Mouse (Mus musculus) heart, embryonic 14.5 days (tissue): ENCODE data around the gene Arhgef16. TPM values are rescaled to one million over a fixed set of nuclear protein-coding genes. Genes with fewer than 3 reads are reported as not detected.
A peak's percentile ranks its signal among the peaks of the same experiment; 100 is the strongest.

Source experiments
- ATAC-seq: fragments of 200-750 bp; cut with Nextera tagmentation; 2 replicates; pipeline ENCODE4 v1.8.0; 2017; ENCODE audit warnings: low read depth, moderate TSS enrichment; ENCODE audit not compliant: insufficient number of reproducible peaks, insufficient read depth, low FRiP score
- H3K27ac ChIP-seq, 2 experiments: fragments of 200-500 bp in 1 of 2; fragments of 300-500 bp in 1 of 2; sonication (generic) in 1 of 2; replicated peaks in 1 of 2; 2 replicates each; pipeline ENCODE4 v1.5.1; 2012 to 2014; ENCODE audit warnings: low read depth in 2 of 2, low read length in 2 of 2, control low read depth in 1 of 2, mild to moderate bottlenecking in 1 of 2, mixed read lengths in 1 of 2; ENCODE audit not compliant: control insufficient read depth in 1 of 2, insufficient read depth in 1 of 2
- H3K27me3 ChIP-seq: fragments of 300-500 bp; sonication (generic); 2 replicates; pipeline ENCODE4 v1.6.1; 2014; ENCODE audit warnings: mild to moderate bottlenecking, low read length, control low read depth; ENCODE audit not compliant: control insufficient read depth, insufficient read depth
- H3K36me3 ChIP-seq: fragments of 300-500 bp; sonication (generic); 2 replicates; pipeline ENCODE4 v1.6.1; 2014; ENCODE audit warnings: mild to moderate bottlenecking, control low read depth, low read length, mixed read lengths; ENCODE audit not compliant: control insufficient read depth, insufficient read depth
- H3K4me1 ChIP-seq, 2 experiments: fragments of 200-500 bp in 1 of 2; fragments of 300-500 bp in 1 of 2; sonication (generic) in 1 of 2; 2 replicates each; pipeline ENCODE4 v1.6.1; 2012 to 2014; ENCODE audit warnings: low read length in 2 of 2, control low read depth in 1 of 2, mixed read lengths in 1 of 2; ENCODE audit not compliant: control insufficient read depth in 2 of 2, insufficient read depth in 2 of 2
- H3K4me2 ChIP-seq: fragments of 300-500 bp; sonication (generic); 2 replicates; pipeline ENCODE4 v1.6.1; 2014; ENCODE audit warnings: mild to moderate bottlenecking, low read length
- H3K4me3 ChIP-seq, 2 experiments: fragments of 200-500 bp in 1 of 2; fragments of 300-500 bp in 1 of 2; sonication (generic) in 1 of 2; 2 replicates each; pipeline ENCODE4 v1.5.1; 2012 to 2014; ENCODE audit warnings: low read length in 2 of 2, mild to moderate bottlenecking in 2 of 2, control low read depth in 1 of 2, low read depth in 1 of 2, moderate library complexity in 1 of 2; ENCODE audit not compliant: control insufficient read depth in 1 of 2, insufficient read depth in 1 of 2
- H3K9ac ChIP-seq: fragments of 300-500 bp; sonication (generic); 2 replicates; pipeline ENCODE4 v1.6.1; 2014; ENCODE audit warnings: mild to moderate bottlenecking, low read length
- H3K9me3 ChIP-seq: fragments of 300-500 bp; sonication (generic); 2 replicates; pipeline ENCODE4 v1.6.1; 2016; ENCODE audit warnings: low read length, control low read depth; ENCODE audit not compliant: control insufficient read depth
- WGBS: fragments of 180-500 bp; shearing (Covaris S2); extraction: QIAGEN DNeasy Blood & Tissue Kit; methylation state at CpG from one replicate; pipeline ENCODE4 v1.1.7; 2014; 5-methylcytosine and 5-hydroxymethylcytosine counted together
- polyA plus RNA-seq: library from polyadenylated mRNA; unstranded; fragments of >200 nt; fragmentation: Nextera tagmentation; extraction: Ambion mirVana; gene quantifications from 2 replicates; pipeline ENCODE4 v1.2.1, GENCODE M21; 2014

The Arhgef16 gene
- polyA plus RNA-seq, 1 experiment from 2014 or later: 0.97 TPM

DNA sequence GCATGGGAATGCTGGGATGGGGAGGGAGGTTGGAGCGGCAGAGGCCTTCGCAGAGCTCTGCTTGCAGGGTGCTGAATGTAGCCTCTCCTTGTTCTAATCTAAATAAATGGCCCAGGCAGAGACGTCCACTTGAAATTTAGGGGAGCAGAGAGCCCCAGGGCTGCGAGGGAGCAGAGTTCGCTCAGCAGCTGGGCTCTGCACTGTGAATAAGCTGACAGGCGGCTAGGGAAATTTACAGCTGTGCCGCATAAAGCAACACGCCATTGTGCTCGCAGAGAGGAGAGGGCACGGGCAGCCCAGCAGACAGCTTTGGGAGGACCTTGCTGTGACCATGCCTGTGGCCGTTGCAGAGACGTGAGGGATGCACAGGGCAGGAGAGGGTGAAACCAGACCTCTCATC is 29.8 kb upstream of the Arhgef16 start:
- peaks cover 34 to 44% of the 10 kb centered on the region in 2 experiments for H3K4me1 ChIP-seq
- no peaks in the 10 kb centered on the region for H3K9me3 ChIP-seq
- H3K4me3 ChIP-seq: no peak overlapping the region
- no peak for ATAC-seq
- WGBS: 62% methylated on average over 12 of the region's 12 CpGs
- peaks cover 31% of the 10 kb centered on the region for H3K36me3 ChIP-seq
- H3K27me3 ChIP-seq: no peaks in the 10 kb centered on the region
- no peak overlapping the region for H3K4me2 ChIP-seq
- peak overlapping the region; percentile 96 to 99 for H3K27ac ChIP-seq
- H3K9ac ChIP-seq: peak overlapping the region; percentile 67; the same call in 1 of the 2 replicates

DNA sequence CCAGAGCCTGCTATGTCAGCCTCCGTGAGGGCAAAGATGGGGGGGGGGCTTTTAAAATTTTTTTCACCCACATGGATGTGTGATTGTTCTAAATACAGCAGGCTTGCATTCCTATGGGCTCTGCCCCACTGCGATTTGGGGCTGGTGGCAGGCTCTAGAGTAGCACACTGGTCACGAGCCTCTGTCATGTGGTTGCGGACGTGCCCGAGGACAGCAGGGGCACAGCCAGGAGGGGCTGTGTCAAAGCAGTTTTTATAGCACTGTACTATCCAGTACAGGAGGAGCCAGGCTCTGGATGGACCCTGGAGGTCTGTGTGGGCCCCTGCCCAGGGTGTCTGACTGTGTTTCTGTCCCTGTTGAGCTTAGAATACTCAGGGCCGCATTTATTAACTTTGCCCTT is 28.5 kb upstream of the Arhgef16 start:
- Histone ChIP-seq H3K4me1 (peaks cover 43 to 45% of the 10 kb centered on the region in 2 experiments), H3K9me3 (no peaks in the 10 kb centered on the region)
- WGBS: 34% methylated on average over 7 of the region's 7 CpGs

DNA sequence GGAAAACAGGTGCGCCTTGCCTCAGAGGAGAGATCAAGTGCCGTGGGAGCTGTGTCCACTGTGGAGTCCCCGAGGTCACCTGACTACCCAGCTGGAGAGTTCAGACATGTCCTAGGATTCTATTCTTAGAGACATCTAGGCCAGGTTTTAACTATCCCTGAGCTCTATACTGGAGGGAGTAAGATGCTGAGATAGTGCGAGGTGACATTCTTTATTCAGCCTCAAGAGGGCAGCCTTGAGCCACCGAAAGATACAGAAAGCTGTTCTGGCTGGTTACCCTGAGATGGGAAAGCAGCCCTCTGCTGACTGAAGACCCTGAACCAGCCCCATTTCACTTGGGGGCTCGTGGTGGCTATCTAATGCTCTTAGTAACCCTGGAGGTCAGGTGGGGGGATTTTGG is 27.4 kb upstream of the Arhgef16 start:
- no peaks in the 10 kb centered on the region for H3K9me3 ChIP-seq
- H3K4me1 ChIP-seq: peaks cover 35 to 43% of the 10 kb centered on the region in 2 experiments
- no peaks in the 10 kb centered on the region for H3K27me3 ChIP-seq
- no peak overlapping the region; the same call in 1 of the 2 replicates for H3K9ac ChIP-seq
- peaks cover 25% of the 10 kb centered on the region for H3K36me3 ChIP-seq
- no peak overlapping the region for H3K4me2 ChIP-seq
- 11% methylated on average over 6 of the region's 6 CpGs for WGBS
- ATAC-seq: no peak
- peak overlapping the region in 1 of 2 experiments; percentile 99; a peak in 3 of 4 replicates for H3K27ac ChIP-seq
- no peak overlapping the region for H3K4me3 ChIP-seq

More for the DNA sequence above, 28.5 kb upstream of the Arhgef16 start:
- H3K27me3 ChIP-seq: no peaks in the 10 kb centered on the region
- ATAC-seq: peak; percentile 87
- no peak overlapping the region for H3K4me2 ChIP-seq
- H3K4me3 ChIP-seq: no peak overlapping the region
- H3K9ac ChIP-seq: peak overlapping the region; percentile 67
- peaks cover 31% of the 10 kb centered on the region for H3K36me3 ChIP-seq
- peak overlapping the region; percentile 96 to 99 for H3K27ac ChIP-seq

DNA sequence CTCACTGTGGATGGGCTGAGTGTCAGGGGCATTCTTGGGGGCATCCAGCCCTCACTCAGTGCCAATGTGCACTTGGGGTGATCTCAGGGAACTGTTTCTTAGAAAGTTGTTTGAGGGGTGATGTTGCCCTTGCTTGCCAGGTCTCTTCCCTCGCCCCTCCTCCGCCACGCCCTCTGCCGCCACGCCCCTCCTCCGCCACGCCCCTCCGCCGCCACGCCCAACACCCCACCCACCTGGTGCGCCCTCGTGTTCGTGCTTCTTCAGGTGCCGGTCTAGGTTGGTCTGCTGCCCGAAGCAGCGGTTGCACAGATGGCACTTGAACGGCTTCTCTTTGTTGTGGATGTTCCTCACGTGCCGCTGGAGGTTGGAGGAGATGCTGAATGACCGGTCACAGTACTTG is 27.0 kb upstream of the Arhgef16 start:
- peaks cover 23% of the 10 kb centered on the region for H3K36me3 ChIP-seq
- H3K27me3 ChIP-seq: no peaks in the 10 kb centered on the region
- H3K27ac ChIP-seq: no peak overlapping the region
- H3K4me1 ChIP-seq: peaks cover 32 to 39% of the 10 kb centered on the region in 2 experiments
- no peaks in the 10 kb centered on the region for H3K9me3 ChIP-seq
- no peak overlapping the region for H3K4me3 ChIP-seq
- WGBS: 27% methylated on average over 16 of the region's 20 CpGs
- no peak overlapping the region for H3K4me2 ChIP-seq
- no peak overlapping the region for H3K9ac ChIP-seq
- ATAC-seq: no peak

DNA sequence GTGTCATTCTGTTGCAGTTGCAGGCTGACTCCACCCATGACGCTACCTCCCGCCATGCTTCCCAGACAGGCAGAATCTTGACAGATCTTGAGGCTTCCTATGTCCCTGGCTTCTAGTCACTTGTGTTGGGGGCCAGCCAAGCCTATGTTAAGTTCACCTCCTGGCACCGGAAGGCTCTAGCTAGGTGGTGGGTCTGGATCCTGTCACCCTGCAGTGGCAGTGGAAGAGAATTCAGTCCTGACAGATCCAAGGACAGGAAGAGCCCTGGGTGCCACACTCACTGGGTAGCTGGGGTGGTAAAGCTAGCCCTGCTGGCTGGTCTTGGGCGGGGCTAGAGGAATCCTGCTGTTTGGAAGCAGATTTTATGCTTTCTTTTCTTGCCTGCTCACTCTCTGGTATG is 23.9 kb upstream of the Arhgef16 start:
- WGBS: 27% methylated on average over 4 of the region's 4 CpGs
- Histone ChIP-seq H3K4me3 (no peak overlapping the region), H3K36me3 (peaks cover 39% of the 10 kb centered on the region), H3K9ac (0 out of 2 replicates have a peak overlapping the region, but pooled peaks have one; percentile 38), H3K27ac (peak overlapping the region; percentile 43 to 62), H3K4me1 (peaks cover 17 to 27% of the 10 kb centered on the region in 2 experiments), H3K4me2 (no peak overlapping the region), H3K9me3 (no peaks in the 10 kb centered on the region), H3K27me3 (no peaks in the 10 kb centered on the region)
- no peak for ATAC-seq

DNA sequence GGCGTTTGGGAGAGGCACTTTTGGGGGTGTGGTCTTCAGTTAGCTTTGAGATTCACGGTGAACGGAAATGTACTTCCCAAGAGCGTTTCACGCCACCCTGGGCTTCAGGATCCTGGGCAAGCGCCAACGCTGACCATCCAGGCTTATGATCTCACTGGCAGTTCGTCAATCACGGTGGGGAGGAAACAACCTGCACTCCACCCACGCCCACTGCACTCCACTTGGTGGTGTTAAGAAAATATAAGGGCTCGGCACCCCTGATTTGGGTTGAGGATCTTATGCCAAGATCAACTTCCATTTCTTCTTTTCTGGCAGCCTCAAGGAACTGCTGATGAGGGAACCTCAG is 12.1 kb upstream of the Arhgef16 start:
- no peak for ATAC-seq
- WGBS: 75% methylated on average over 11 of the region's 11 CpGs
- no peaks in the 10 kb centered on the region for H3K27me3 ChIP-seq
- H3K27ac ChIP-seq: no peak overlapping the region
- H3K4me2 ChIP-seq: no peak overlapping the region
- no peaks in the 10 kb centered on the region for H3K4me1 ChIP-seq
- H3K36me3 ChIP-seq: peaks cover 13% of the 10 kb centered on the region
- no peak overlapping the region for H3K9ac ChIP-seq
- H3K9me3 ChIP-seq: no peaks in the 10 kb centered on the region
- H3K4me3 ChIP-seq: no peak overlapping the region

DNA sequence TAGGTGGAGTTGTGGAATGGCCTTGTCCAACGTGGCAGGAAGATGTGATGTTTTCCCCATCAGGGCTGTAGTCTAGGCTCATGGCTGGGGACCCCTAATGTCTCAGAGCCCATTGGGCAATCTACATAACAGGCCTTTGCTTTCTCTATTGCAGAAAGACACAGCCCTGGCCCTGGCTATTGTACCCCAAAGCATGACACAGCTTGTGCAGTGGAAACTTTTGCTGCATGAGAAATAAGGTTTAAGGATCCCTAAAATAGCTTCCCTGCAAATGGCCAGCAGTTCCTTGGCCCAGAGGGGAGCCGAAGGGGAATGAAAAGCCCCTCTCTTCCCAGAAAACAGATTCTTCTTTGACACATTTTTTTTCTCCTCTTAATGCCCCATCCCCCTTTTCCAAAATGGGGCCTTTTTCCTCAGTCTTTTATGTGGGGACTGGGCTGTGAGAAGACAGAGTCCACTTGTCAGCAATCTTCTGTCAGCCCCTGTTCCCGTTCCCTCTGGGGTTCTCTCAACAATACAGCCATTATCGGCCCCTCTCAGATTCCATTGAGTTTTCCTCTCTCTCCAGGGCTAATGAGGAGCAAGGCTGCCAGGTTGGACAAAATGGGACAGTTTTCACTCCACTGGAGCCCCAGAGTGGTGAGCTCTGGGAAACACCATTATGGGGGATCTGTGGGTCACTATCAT is 11.6 kb upstream of the Arhgef16 start:
- H3K27me3 ChIP-seq: no peaks in the 10 kb centered on the region
- no peak for ATAC-seq
- H3K4me2 ChIP-seq: no peak overlapping the region
- no peak overlapping the region for H3K27ac ChIP-seq
- H3K4me1 ChIP-seq: no peaks in the 10 kb centered on the region
- no peak overlapping the region for H3K4me3 ChIP-seq
- 48% methylated on average over 4 of the region's 4 CpGs for WGBS
- no peak overlapping the region for H3K9ac ChIP-seq
- peaks cover 7% of the 10 kb centered on the region; the same call in 1 of the 2 replicates for H3K36me3 ChIP-seq
- H3K9me3 ChIP-seq: no peaks in the 10 kb centered on the region
